Mouse (Mus musculus): ENCODE results near the gene Ptpra. TPM values are rescaled to one million over a fixed set of nuclear protein-coding genes. Genes with fewer than 3 reads are reported as not detected.

Gene Ptpra
- polyA plus RNA-seq, 1 experiment = 57.9 TPM

GRCm38 (mm10) chr2:130589761-130590160, 139.7 kb downstream of the Ptpra start:
- no peaks in the 10 kb centered on the region for H3K27me3 ChIP-seq (ENCODE audit: control insufficient read depth, insufficient read depth, insufficient read length)
- no peak overlapping the region for H3K4me2 ChIP-seq (ENCODE audit: low read depth)
- no peak overlapping the region for H3K4me3 ChIP-seq
- no peak overlapping the region for H3ac ChIP-seq (ENCODE audit: control insufficient read depth, insufficient read length)
- TF ChIP-seq CEBPB (IDR thresholded peaks at IDR 0.05; ENCODE audit: insufficient read depth, poor library complexity, severe bottlenecking) (no peak), TCF3 (IDR thresholded peaks at IDR 0.05; ENCODE audit: insufficient read length, low read depth) (no peak), MYOG (IDR thresholded peaks at IDR 0.05; ENCODE audit: control insufficient read depth in 1 of 3, insufficient read depth in 1 of 3, insufficient read length in 2 of 3, low read depth in 2 of 3) (no peak), SRF (IDR thresholded peaks at IDR 0.05; ENCODE audit: control insufficient read depth, insufficient read length, low read depth) (no peak), REST (IDR thresholded peaks at IDR 0.05; ENCODE audit: insufficient read depth, insufficient read length) (no peak), MAX (IDR thresholded peaks at IDR 0.05; ENCODE audit: low read depth) (no peak), POLR2A (IDR thresholded peaks at IDR 0.05; ENCODE audit: insufficient read length, low read depth) (no peak)
- no peaks in the 10 kb centered on the region for H3K79me2 ChIP-seq (ENCODE audit: control insufficient read depth, insufficient read depth)
- peaks cover 4% of the 10 kb centered on the region for H3K36me3 ChIP-seq (ENCODE audit: control insufficient read depth, insufficient read depth)

GRCm38 (mm10) chr2:130591016-130591415, 140.9 kb downstream of the Ptpra start:
- peaks cover 14% of the 10 kb centered on the region for H3K36me3 ChIP-seq (ENCODE audit: control insufficient read depth, insufficient read depth)
- H3K79me2 ChIP-seq (ENCODE audit: control insufficient read depth, insufficient read depth) = no peaks in the 10 kb centered on the region
- H3ac ChIP-seq (ENCODE audit: control insufficient read depth, insufficient read length) = no peak overlapping the region
- H3K27me3 ChIP-seq (ENCODE audit: control insufficient read depth, insufficient read depth, insufficient read length) = no peaks in the 10 kb centered on the region
- H3K4me3 ChIP-seq = no peak overlapping the region
- TF ChIP-seq TCF3 (IDR thresholded peaks at IDR 0.05; ENCODE audit: insufficient read length, low read depth) (no peak), CEBPB (IDR thresholded peaks at IDR 0.05; ENCODE audit: insufficient read depth, poor library complexity, severe bottlenecking) (no peak), REST (IDR thresholded peaks at IDR 0.05; ENCODE audit: insufficient read depth, insufficient read length) (no peak), MAX (IDR thresholded peaks at IDR 0.05; ENCODE audit: low read depth) (no peak), POLR2A (IDR thresholded peaks at IDR 0.05; ENCODE audit: insufficient read length, low read depth) (no peak), E2F4 (IDR thresholded peaks at IDR 0.05; ENCODE audit: insufficient read depth) (no peak), TCF12 (IDR thresholded peaks at IDR 0.05; ENCODE audit: insufficient read depth, poor library complexity, severe bottlenecking) (no peak), MYOG (IDR thresholded peaks at IDR 0.05; ENCODE audit: control insufficient read depth in 1 of 3, insufficient read depth in 1 of 3, insufficient read length in 2 of 3, low read depth in 2 of 3) (no peak), SRF (IDR thresholded peaks at IDR 0.05; ENCODE audit: control insufficient read depth, insufficient read length, low read depth) (no peak), USF1 (IDR thresholded peaks at IDR 0.05; ENCODE audit: low read depth) (no peak), MYOD1 (IDR thresholded peaks at IDR 0.05; ENCODE audit: control insufficient read depth in 1 of 3, insufficient read length in 2 of 3, low read depth in 2 of 3) (no peak), POLR2AphosphoS2 (IDR thresholded peaks at IDR 0.05; ENCODE audit: insufficient read length, low read depth) (no peak)
- no peak overlapping the region for H3K4me2 ChIP-seq (ENCODE audit: low read depth)

GRCm38 (mm10) chr2:130595596-130595995, 145.5 kb downstream of the Ptpra start:
- Histone ChIP-seq H3K27me3 (ENCODE audit: control insufficient read depth, insufficient read depth, insufficient read length) (no peaks in the 10 kb centered on the region), H3K4me3 (no peak overlapping the region), H3K4me2 (ENCODE audit: low read depth) (no peak overlapping the region), H3K79me2 (ENCODE audit: control insufficient read depth, insufficient read depth) (no peaks in the 10 kb centered on the region), H3K36me3 (ENCODE audit: control insufficient read depth, insufficient read depth) (peaks cover 20% of the 10 kb centered on the region), H3ac (ENCODE audit: control insufficient read depth, insufficient read length) (no peak overlapping the region)
- TF ChIP-seq MYOG (IDR thresholded peaks at IDR 0.05; ENCODE audit: control insufficient read depth in 1 of 3, insufficient read depth in 1 of 3, insufficient read length in 2 of 3, low read depth in 2 of 3) = no peak
- no peak for TF ChIP-seq TCF3 (IDR thresholded peaks at IDR 0.05; ENCODE audit: insufficient read length, low read depth)
- TF ChIP-seq POLR2AphosphoS2 (IDR thresholded peaks at IDR 0.05; ENCODE audit: insufficient read length, low read depth) = no peak
- no peak for TF ChIP-seq E2F4 (IDR thresholded peaks at IDR 0.05; ENCODE audit: insufficient read depth)
- no peak for TF ChIP-seq REST (IDR thresholded peaks at IDR 0.05; ENCODE audit: insufficient read depth, insufficient read length)
- TF ChIP-seq POLR2A (IDR thresholded peaks at IDR 0.05; ENCODE audit: insufficient read length, low read depth) = no peak

- no peak overlapping the region for H3K4me2 ChIP-seq (ENCODE audit: low read depth)
- H3ac ChIP-seq (ENCODE audit: control insufficient read depth, insufficient read length) = no peak overlapping the region
- no peaks in the 10 kb centered on the region for H3K79me2 ChIP-seq (ENCODE audit: control insufficient read depth, insufficient read depth)
- no peaks in the 10 kb centered on the region for H3K27me3 ChIP-seq (ENCODE audit: control insufficient read depth, insufficient read depth, insufficient read length)
- TF ChIP-seq MYOG (IDR thresholded peaks at IDR 0.05; ENCODE audit: control insufficient read depth in 1 of 3, insufficient read depth in 1 of 3, insufficient read length in 2 of 3, low read depth in 2 of 3) (no peak), MAX (IDR thresholded peaks at IDR 0.05; ENCODE audit: low read depth) (no peak), POLR2A (IDR thresholded peaks at IDR 0.05; ENCODE audit: insufficient read length, low read depth) (no peak), SRF (IDR thresholded peaks at IDR 0.05; ENCODE audit: control insufficient read depth, insufficient read length, low read depth) (no peak), REST (IDR thresholded peaks at IDR 0.05; ENCODE audit: insufficient read depth, insufficient read length) (no peak), TCF3 (IDR thresholded peaks at IDR 0.05; ENCODE audit: insufficient read length, low read depth) (no peak), E2F4 (IDR thresholded peaks at IDR 0.05; ENCODE audit: insufficient read depth) (no peak)
- H3K36me3 ChIP-seq (ENCODE audit: control insufficient read depth, insufficient read depth) = peaks cover 34% of the 10 kb centered on the region
- H3K4me3 ChIP-seq = no peak overlapping the region
Measured at GRCm38 (mm10) chr2:130597601-130598010, 147.5 kb downstream of the Ptpra start.

GRCm38 (mm10) chr2:130598399-130598798, 148.3 kb downstream of the Ptpra start:
- Histone ChIP-seq H3K36me3 (ENCODE audit: control insufficient read depth, insufficient read depth) (peaks cover 34% of the 10 kb centered on the region), H3ac (ENCODE audit: control insufficient read depth, insufficient read length) (no peak overlapping the region), H3K4me2 (ENCODE audit: low read depth) (no peak overlapping the region), H3K27me3 (ENCODE audit: control insufficient read depth, insufficient read depth, insufficient read length) (no peaks in the 10 kb centered on the region), H3K4me3 (no peak overlapping the region), H3K79me2 (ENCODE audit: control insufficient read depth, insufficient read depth) (no peaks in the 10 kb centered on the region)
- TF ChIP-seq E2F4 (IDR thresholded peaks at IDR 0.05; ENCODE audit: insufficient read depth) = no peak
- no peak for TF ChIP-seq SRF (IDR thresholded peaks at IDR 0.05; ENCODE audit: control insufficient read depth, insufficient read length, low read depth)
- TF ChIP-seq USF1 (IDR thresholded peaks at IDR 0.05; ENCODE audit: low read depth) = no peak
- TF ChIP-seq MYOD1 (IDR thresholded peaks at IDR 0.05; ENCODE audit: control insufficient read depth in 1 of 3, insufficient read length in 2 of 3, low read depth in 2 of 3) = no peak
- TF ChIP-seq POLR2AphosphoS2 (IDR thresholded peaks at IDR 0.05; ENCODE audit: insufficient read length, low read depth) = no peak
- no peak for TF ChIP-seq TCF3 (IDR thresholded peaks at IDR 0.05; ENCODE audit: insufficient read length, low read depth)
- no peak for TF ChIP-seq TCF12 (IDR thresholded peaks at IDR 0.05; ENCODE audit: insufficient read depth, poor library complexity, severe bottlenecking)
- TF ChIP-seq MAX (IDR thresholded peaks at IDR 0.05; ENCODE audit: low read depth) = no peak
- TF ChIP-seq POLR2A (IDR thresholded peaks at IDR 0.05; ENCODE audit: insufficient read length, low read depth) = no peak
- TF ChIP-seq REST (IDR thresholded peaks at IDR 0.05; ENCODE audit: insufficient read depth, insufficient read length) = no peak
- TF ChIP-seq MYOG (IDR thresholded peaks at IDR 0.05; ENCODE audit: control insufficient read depth in 1 of 3, insufficient read depth in 1 of 3, insufficient read length in 2 of 3, low read depth in 2 of 3) = no peak
- TF ChIP-seq CEBPB (IDR thresholded peaks at IDR 0.05; ENCODE audit: insufficient read depth, poor library complexity, severe bottlenecking) = no peak

All from myocyte (in vitro differentiated cells).